Mouse (Mus musculus) small intestine, adult 2 months (tissue): ENCODE measurements around the gene Fshr. TPM values are rescaled to one million over a fixed set of nuclear protein-coding genes. Genes with fewer than 3 reads are reported as not detected.

ENCODE experiments used
- H3K27ac ChIP-seq: fragments of 200-500 bp; 2 replicates; pipeline ENCODE4 v1.5.1; 2012; ENCODE audit warnings: low read depth, low read length, control low read depth, inconsistent platforms; ENCODE audit not compliant: insufficient read depth
- H3K27me3 ChIP-seq: fragments of 200-500 bp; 2 replicates; pipeline ENCODE4 v1.6.1; 2012; ENCODE audit warnings: mild to moderate bottlenecking, moderate library complexity, low read length, inconsistent platforms; ENCODE audit not compliant: control insufficient read depth, insufficient read depth
- H3K36me3 ChIP-seq: fragments of 200-500 bp; 2 replicates; pipeline ENCODE4 v1.6.1; 2012; ENCODE audit warnings: mild to moderate bottlenecking, low read length, control low read depth, inconsistent platforms; ENCODE audit not compliant: control insufficient read depth, insufficient read depth
- H3K4me1 ChIP-seq: fragments of 200-500 bp; 2 replicates; pipeline ENCODE4 v1.6.1; 2012; ENCODE audit warnings: low read length, inconsistent platforms, mixed read lengths; ENCODE audit not compliant: control insufficient read depth, insufficient read depth, insufficient read length
- H3K4me3 ChIP-seq: fragments of 200-500 bp; 2 replicates; pipeline ENCODE4 v1.5.1; 2012; ENCODE audit warnings: low read depth, mild to moderate bottlenecking, control low read depth, inconsistent platforms, low read length, moderate library complexity
- CTCF ChIP-seq: fragments of 200-500 bp; IDR thresholded peaks from 2 replicates; pipeline ENCODE4 v1.5.1; 2012; ENCODE audit warnings: low read depth, mild to moderate bottlenecking, control low read depth, inconsistent platforms, low read length, moderate library complexity, mixed read lengths; ENCODE audit not compliant: insufficient replicate concordance, insufficient read length; ENCODE audit errors: extremely low read depth
- POLR2A ChIP-seq: fragments of 200-500 bp; IDR thresholded peaks from 2 replicates; pipeline ENCODE4 v1.6.1; 2012; ENCODE audit warnings: low read depth, mild to moderate bottlenecking, control low read depth, inconsistent platforms, low read length, moderate library complexity
- WGBS: fragments of 180-500 bp; shearing (Covaris S2); methylation state at CpG from one replicate; pipeline ENCODE4 v1.1.7; 2018; 5-methylcytosine and 5-hydroxymethylcytosine counted together
- polyA plus RNA-seq: library from polyadenylated mRNA; depleted of rRNA; stranded (reverse); fragments of >200 nt; gene quantifications from 2 replicates; pipeline ENCODE4 v1.2.3, GENCODE M21; 2012

The Fshr gene
- polyA plus RNA-seq, 1 experiment = not detected

DNA sequence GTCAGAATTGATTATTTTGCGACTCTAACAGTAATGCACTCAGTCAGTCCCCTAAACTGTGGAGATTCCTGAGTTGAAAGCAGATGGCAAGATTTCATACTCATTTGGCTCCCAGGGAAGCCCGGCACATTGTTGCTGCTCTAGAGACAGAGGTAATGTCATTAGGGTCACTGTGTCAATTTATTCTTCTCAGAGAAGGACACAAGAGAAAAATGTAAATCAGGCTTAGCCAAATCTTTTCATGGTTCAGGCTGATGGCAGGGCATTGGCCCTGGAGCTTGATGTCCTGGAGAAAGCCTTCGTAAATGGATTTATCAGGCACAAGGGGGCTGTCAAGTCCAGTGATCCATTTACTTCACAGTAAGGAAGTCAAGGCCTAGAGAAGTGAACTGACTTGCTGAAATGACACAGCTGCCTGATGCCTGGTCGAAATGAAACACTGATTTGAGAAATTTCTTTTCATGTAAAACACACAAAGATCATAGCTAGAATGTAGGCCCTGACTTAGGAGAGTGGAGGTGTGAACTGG lies 262.3 kb downstream of the Fshr start:
- TF ChIP-seq CTCF = no peak
- TF ChIP-seq POLR2A = no peak
- WGBS = 38% methylated on average over 4 of the region's 4 CpGs
- Histone ChIP-seq H3K27me3 (no peaks in the 10 kb centered on the region), H3K27ac (no peak overlapping the region), H3K36me3 (no peaks in the 10 kb centered on the region), H3K4me3 (no peak overlapping the region), H3K4me1 (no peaks in the 10 kb centered on the region)

GRCm38 (mm10) chr17:88937341-88938152 lies 262.9 kb downstream of the Fshr start:
- Histone ChIP-seq H3K4me3 (no peak overlapping the region), H3K27ac (no peak overlapping the region), H3K36me3 (no peaks in the 10 kb centered on the region), H3K27me3 (no peaks in the 10 kb centered on the region), H3K4me1 (no peaks in the 10 kb centered on the region)
- TF ChIP-seq POLR2A (no peak), CTCF (no peak)
- WGBS = 31% methylated on average over 7 of the region's 7 CpGs

GRCm38 (mm10) chr17:88936941-88937340 lies 263.5 kb downstream of the Fshr start:
- no peak overlapping the region for H3K27ac ChIP-seq
- WGBS = 86% methylated on average over 3 of the region's 3 CpGs
- H3K36me3 ChIP-seq = no peaks in the 10 kb centered on the region
- no peaks in the 10 kb centered on the region for H3K27me3 ChIP-seq
- H3K4me3 ChIP-seq = no peak overlapping the region
- H3K4me1 ChIP-seq = no peaks in the 10 kb centered on the region
- TF ChIP-seq CTCF = no peak
- TF ChIP-seq POLR2A = no peak
